In the genomic region with DNA sequence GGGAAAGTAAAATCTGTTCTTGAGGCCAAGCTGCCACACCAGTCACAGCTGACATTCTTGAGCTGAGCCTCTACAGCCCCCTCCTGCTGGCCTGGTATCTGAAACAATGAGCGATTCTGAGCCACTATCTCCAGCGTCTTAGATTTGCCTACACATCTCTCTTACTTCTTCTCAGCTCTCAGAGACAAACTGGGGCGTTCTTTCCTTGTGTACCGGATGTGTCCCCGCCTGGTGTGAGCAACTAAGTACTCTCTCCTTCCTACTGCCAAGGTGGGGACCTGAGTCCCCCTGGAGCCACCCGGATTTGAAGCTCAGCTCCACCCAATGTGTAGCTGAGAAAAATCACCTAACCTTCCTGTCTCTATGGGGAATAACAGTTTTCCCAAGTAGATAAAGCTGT, we compare ENCODE assay signal across 11 mouse cellular contexts. TPM values are rescaled to one million over a fixed set of nuclear protein-coding genes. Genes with fewer than 3 reads are reported as not detected.
DNase-seq lines count a peak whose midpoint lies in the region; ATAC-seq and TF ChIP-seq lines count a peak whose summit lies in the region.
"Had no signal": no experiment of that assay in that cellular context is flagged by ENCODE, and none has a peak within 500 bp of the region (broad histone marks: within the 10 kb centered on the region; RNA-seq: fewer than 3 reads in every experiment).

No protein-coding gene starts in this region.

- no peaks in the 10 kb centered on the region for H3K9me3 ChIP-seq in ES-Bruce4 (replicated peaks; ENCODE audit: control insufficient read depth, insufficient read depth, low read length, poor library complexity, severe bottlenecking)
- no peaks in the 10 kb centered on the region for H3K9me3 ChIP-seq in lung, postnatal 0 days (ENCODE audit: low read length)
- H3K9me3 ChIP-seq: midbrain, embryonic 15.5 days had no signal

- TF ChIP-seq CTCF in kidney, adult 2 months (conservative IDR thresholded peaks at IDR 0.05; ENCODE audit: insufficient read depth, insufficient read length, low read depth, low read length): no peak
- TF ChIP-seq CTCF in ES-Bruce4 (IDR thresholded peaks at IDR 0.05; ENCODE audit: low read depth, low read length): no peak
- 0 out of 2 replicates have a peak, but pooled peaks have one; percentile 22 for TF ChIP-seq CTCF in lung, postnatal 0 days (IDR thresholded peaks at IDR 0.05)

- peaks cover 9% of the 10 kb centered on the region; the same call in 1 of the 2 replicates for H3K4me1 ChIP-seq in kidney, adult 2 months (ENCODE audit: control insufficient read depth, insufficient read depth, low read length)
- H3K4me1 ChIP-seq in ES-Bruce4 (ENCODE audit: control insufficient read depth, insufficient read depth, low read length): peaks cover 5% of the 10 kb centered on the region
- H3K4me1 ChIP-seq in brown adipose tissue, adult 24 weeks (ENCODE audit: control insufficient read depth, insufficient read depth, insufficient read length, low read length): peaks cover 8% of the 10 kb centered on the region
- H3K4me1 ChIP-seq in lung, postnatal 0 days (ENCODE audit: insufficient read depth, low read depth, low read length): peaks cover 28% of the 10 kb centered on the region; the same call in 1 of the 2 replicates
- H3K4me1 ChIP-seq: midbrain, embryonic 15.5 days had no signal

- H3K27me3 ChIP-seq in kidney, adult 2 months (replicated peaks; ENCODE audit: control insufficient read depth, insufficient read depth, low read length): no peaks in the 10 kb centered on the region
- H3K27me3 ChIP-seq in ES-Bruce4 (ENCODE audit: control insufficient read depth, insufficient read depth, low read length, poor library complexity, severe bottlenecking): no peaks in the 10 kb centered on the region
- no peaks in the 10 kb centered on the region for H3K27me3 ChIP-seq in lung, postnatal 0 days (replicated peaks; ENCODE audit: insufficient read depth, low read length)
- H3K27me3 ChIP-seq: CH12.LX; midbrain, embryonic 15.5 days had no signal

- peak overlapping the region; percentile 13 for H3K27ac ChIP-seq in kidney, adult 2 months (ENCODE audit: insufficient read depth, low read depth, low read length)
- peak overlapping the region; percentile 71; the same call in 1 of the 2 replicates for H3K27ac ChIP-seq in ES-Bruce4 (ENCODE audit: insufficient read depth, low read length)
- peak overlapping the region; percentile 40 for H3K27ac ChIP-seq in brown adipose tissue, adult 24 weeks (replicated peaks; ENCODE audit: low read depth, low read length)
- H3K27ac ChIP-seq in lung, postnatal 0 days (ENCODE audit: low read length): peak overlapping the region; percentile 73
- H3K27ac ChIP-seq: midbrain, embryonic 15.5 days had no signal

- WGBS in kidney, adult 2 months: 64% methylated on average over 6 of the region's 6 CpGs
- 22% methylated on average over 6 of the region's 6 CpGs for WGBS in lung, postnatal 0 days

- TF ChIP-seq EP300 in ES-Bruce4 (IDR thresholded peaks at IDR 0.05; ENCODE audit: insufficient read depth, low read depth, low read length): no peak
- TF ChIP-seq EP300 in lung, postnatal 0 days (IDR thresholded peaks at IDR 0.05): peak; percentile 72; the same call in 1 of the 2 replicates

- no peak overlapping the region for H3K4me2 ChIP-seq in lung, postnatal 0 days (replicated peaks; ENCODE audit: low read depth, low read length)
- H3K4me2 ChIP-seq: midbrain, embryonic 15.5 days had no signal

- no peak overlapping the region for H3K4me3 ChIP-seq in kidney, adult 2 months (ENCODE audit: insufficient read depth, low read depth, low read length)
- H3K4me3 ChIP-seq in ES-Bruce4 (ENCODE audit: low read depth, low read length): no peak overlapping the region
- H3K4me3 ChIP-seq in brown adipose tissue, adult 24 weeks (ENCODE audit: insufficient read depth, low read depth, low read length): no peak overlapping the region
- no peak overlapping the region for H3K4me3 ChIP-seq in lung, postnatal 0 days (ENCODE audit: low read depth, low read length)
- H3K4me3 ChIP-seq: midbrain, embryonic 15.5 days had no signal

- no peaks in the 10 kb centered on the region for H3K36me3 ChIP-seq in kidney, adult 2 months (ENCODE audit: control insufficient read depth, insufficient read depth, low read length)
- no peaks in the 10 kb centered on the region for H3K36me3 ChIP-seq in ES-Bruce4 (ENCODE audit: control insufficient read depth, insufficient read depth, low read length, poor library complexity, severe bottlenecking)
- H3K36me3 ChIP-seq in lung, postnatal 0 days (ENCODE audit: insufficient read depth, low read length): no peaks in the 10 kb centered on the region
- H3K36me3 ChIP-seq: midbrain, embryonic 15.5 days had no signal

- DNase-seq in kidney, adult 2 months: peak; percentile 43
- no peak for DNase-seq in kidney, adult 18-20 months
- DNase-seq in lung, postnatal 0 days (ENCODE audit: low spot score): peak; percentile 55
- DNase-seq in adrenal gland, adult 18-20 months (ENCODE audit: low spot score in 2 of 2): no peak
- DNase-seq in right cerebral cortex, postnatal 14 days: no peak
- DNase-seq: cerebellum, adult 11-12 months; right cerebral cortex, adult 18-20 months had no signal

- TF ChIP-seq POLR2A in kidney, adult 2 months (IDR thresholded peaks at IDR 0.05; ENCODE audit: low read depth, low read length): no peak
- no peak for TF ChIP-seq POLR2A in ES-Bruce4 (IDR thresholded peaks at IDR 0.05; ENCODE audit: insufficient read depth, low read length)

- no peak overlapping the region for H3K9ac ChIP-seq in ES-Bruce4 (ENCODE audit: low read depth, poor library complexity, severe bottlenecking)
- H3K9ac ChIP-seq in lung, postnatal 0 days (replicated peaks; ENCODE audit: low read depth): no peak overlapping the region
- H3K9ac ChIP-seq: midbrain, embryonic 15.5 days had no signal

- ATAC-seq in lung, postnatal 0 days: peak; percentile 5; the same call in 1 of the 2 replicates
- ATAC-seq: midbrain, embryonic 15.5 days had no signal

RNA-seq across cellular contexts. Expression of a gene that starts 19.2 kb away (rescaled TPM):
- 86.6 and 91.1 TPM in 2 replicates for polyA plus RNA-seq in kidney, adult 2 months (2012; rRNA removed)
- 151 TPM in 2 replicates for polyA plus RNA-seq in ES-Bruce4 (2011; ENCODE audit: insufficient read depth, insufficient read length, low read depth, missing spikeins)
- 112 and 125 TPM in 2 replicates for polyA plus RNA-seq in brown adipose tissue, adult 24 weeks (2012; ENCODE audit: insufficient read depth, insufficient read length, missing spikeins)
- polyA plus RNA-seq in lung, postnatal 0 days (2015; fragmentation: Nextera tagmentation; extraction: Ambion mirVana): 205 and 211 TPM in 2 replicates
- 100 to 1,000 TPM in 1 of 2 experiments, 10 to 100 TPM in 1; 74.4 to 136 TPM for total RNA-seq in adrenal gland, adult 18-20 months (2021)

Comparison
In these comparisons a context has a peak if more than half of its experiments do, and no peak if none do; other contexts are left out.
1. DNase-seq: peak in kidney, adult 2 months (single experiment) and lung, postnatal 0 days (single experiment); none in kidney, adult 18-20 months (single experiment), adrenal gland, adult 18-20 months (0 of 2) and right cerebral cortex, postnatal 14 days (single experiment).
2. H3K27ac ChIP-seq: peak in every context shown above with its lines; median percentile 73 in lung, postnatal 0 days; 71 in ES-Bruce4; 40 in brown adipose tissue, adult 24 weeks; 13 in kidney, adult 2 months.